Mouse (Mus musculus): ENCODE data around the gene Exoc5.
"Not testable (repeated sequence)": the region's sequence is repeated elsewhere in the genome, so short reads cannot be mapped to it uniquely, and the experiment has no call there.

Gene Exoc5

GRCm38 (mm10) chr14:49066274-49066823 lies at the start of gene Exoc5:
Exoc5 (minus strand) TSS chr14:49066653.
- CTCF ChIA-PET, result no interaction called here

- CTCF ChIA-PET, result not testable (repeated sequence)
Observed at GRCm38 (mm10) chr14:49091755-49092154, 25.3 kb upstream of the Exoc5 start.

GRCm38 (mm10) chr14:49091277-49091676 lies 24.8 kb upstream of the Exoc5 start:
- CTCF ChIA-PET, result no interaction called here

GRCm38 (mm10) chr14:49090102-49090501 lies 23.6 kb upstream of the Exoc5 start:
- CTCF ChIA-PET, result no interaction called here

GRCm38 (mm10) chr14:49089461-49090058 lies 23.1 kb upstream of the Exoc5 start:
- CTCF ChIA-PET, result no interaction called here

- CTCF ChIA-PET, result no interaction called here
Observed at GRCm38 (mm10) chr14:49088155-49089048, 21.9 kb upstream of the Exoc5 start.

GRCm38 (mm10) chr14:49086522-49086921 lies 20.1 kb upstream of the Exoc5 start:
- CTCF ChIA-PET, result no interaction called here

GRCm38 (mm10) chr14:49078820-49079219 lies 12.4 kb upstream of the Exoc5 start:
- CTCF ChIA-PET, result no interaction called here

- CTCF ChIA-PET, result no interaction called here
Observed at GRCm38 (mm10) chr14:49074361-49074760, 7.9 kb upstream of the Exoc5 start.

GRCm38 (mm10) chr14:49073896-49074295 lies 7.4 kb upstream of the Exoc5 start:
- CTCF ChIA-PET, result no interaction called here

GRCm38 (mm10) chr14:49072837-49073236 lies 6.4 kb upstream of the Exoc5 start:
- CTCF ChIA-PET, result no interaction called here

GRCm38 (mm10) chr14:49065529-49066273 lies 752 bp downstream of the Exoc5 start, which contains the start of gene Ap5m1:
Ap5m1 (plus strand) TSS chr14:49066097.
- CTCF ChIA-PET, result no interaction called here

GRCm38 (mm10) chr14:49063838-49064237 lies 2.6 kb downstream of the Exoc5 start:
- CTCF ChIA-PET, result no interaction called here

- CTCF ChIA-PET, result no interaction called here
Observed at GRCm38 (mm10) chr14:49049492-49049891, 17.0 kb downstream of the Exoc5 start.

- CTCF ChIA-PET, result no interaction called here
Observed at GRCm38 (mm10) chr14:49045610-49046009, 20.8 kb downstream of the Exoc5 start.

- CTCF ChIA-PET, result no interaction called here
Observed at GRCm38 (mm10) chr14:49028991-49029390, 37.5 kb downstream of the Exoc5 start.

- CTCF ChIA-PET, result no interaction called here
Observed at GRCm38 (mm10) chr14:49027779-49028368, 38.6 kb downstream of the Exoc5 start.

- CTCF ChIA-PET, result no interaction called here
Observed at GRCm38 (mm10) chr14:49027040-49027778, 39.2 kb downstream of the Exoc5 start.

- CTCF ChIA-PET, result no interaction called here
Observed at GRCm38 (mm10) chr14:49019765-49020164, 46.7 kb downstream of the Exoc5 start.

GRCm38 (mm10) chr14:49008399-49009189 lies 57.9 kb downstream of the Exoc5 start:
- CTCF ChIA-PET, result no interaction called here

Data from spleen, embryonic (tissue).